Mouse (Mus musculus) liver, embryonic 14.5 days (tissue): ENCODE measurements around the gene Cwc27. TPM values are rescaled to one million over a fixed set of nuclear protein-coding genes. Genes with fewer than 3 reads are reported as not detected.

Experiments
- ATAC-seq: fragments of 200-750 bp; cut with Nextera tagmentation; 2 replicates; pipeline ENCODE4 v1.8.0; 2017; ENCODE audit warnings: moderate number of reproducible peaks, mild to moderate bottlenecking, moderate library complexity; ENCODE audit not compliant: insufficient read depth
- DNase-seq, 3 experiments: peaks; one replicate each; pipeline ENCODE4 v3.0.0-alpha.2; 2012 to 2013; ENCODE audit warnings: low read depth in 3 of 3, low spot score in 3 of 3
- H3K27ac ChIP-seq: fragments of 300-500 bp; sonication (generic); 2 replicates; pipeline ENCODE4 v1.5.1; 2014; ENCODE audit warnings: moderate library complexity, mild to moderate bottlenecking, control low read depth, inconsistent platforms
- H3K27me3 ChIP-seq: fragments of 300-500 bp; sonication (generic); 2 replicates; pipeline ENCODE4 v1.6.1; 2014; ENCODE audit warnings: mild to moderate bottlenecking, low read length, moderate library complexity; ENCODE audit not compliant: control insufficient read depth, insufficient read depth
- H3K36me3 ChIP-seq: fragments of 300-500 bp; sonication (generic); replicated peaks from 2 replicates; pipeline ENCODE4 v1.6.1; 2014; ENCODE audit warnings: low read depth; ENCODE audit not compliant: control insufficient read depth, insufficient read depth
- H3K4me1 ChIP-seq, 2 experiments: fragments of 200-500 bp in 1 of 2; fragments of 300-500 bp in 1 of 2; sonication (generic) in 1 of 2; replicated peaks; 2 replicates each; pipeline ENCODE4 v1.6.1; 2012 to 2014; ENCODE audit warnings: antibody characterized with exemption in 1 of 2, inconsistent platforms in 1 of 2, low read length in 1 of 2; ENCODE audit not compliant: control insufficient read depth in 2 of 2, insufficient read depth in 2 of 2
- H3K4me2 ChIP-seq: fragments of 300-500 bp; sonication (generic); 2 replicates; pipeline ENCODE4 v1.6.1; 2014; ENCODE audit warnings: low read depth, mild to moderate bottlenecking, control low read depth, moderate library complexity
- H3K4me3 ChIP-seq, 2 experiments: fragments of 200-500 bp in 1 of 2; fragments of 300-500 bp in 1 of 2; sonication (generic) in 1 of 2; 2 replicates each; pipeline ENCODE4 v1.5.1; 2012 to 2014; ENCODE audit warnings: low read depth in 2 of 2, low read length in 2 of 2, mild to moderate bottlenecking in 2 of 2, control low read depth in 1 of 2, inconsistent platforms in 1 of 2, moderate library complexity in 1 of 2; ENCODE audit not compliant: insufficient read depth in 1 of 2
- H3K9ac ChIP-seq: fragments of 300-500 bp; sonication (generic); replicated peaks from 2 replicates; pipeline ENCODE4 v1.6.1; 2014; ENCODE audit warnings: mild to moderate bottlenecking, control low read depth, moderate library complexity
- H3K9me3 ChIP-seq: fragments of 300-500 bp; sonication (generic); 2 replicates; pipeline ENCODE4 v1.6.1; 2016; ENCODE audit warnings: low read length, mixed read lengths; ENCODE audit not compliant: control insufficient read depth
- CTCF ChIP-seq: IDR thresholded peaks from 2 replicates; pipeline ENCODE4 v1.5.1; 2016; ENCODE audit warnings: antibody characterized with exemption, low read depth, control low read depth
- EP300 ChIP-seq: IDR thresholded peaks from 2 replicates; pipeline ENCODE4 v1.6.1; 2016; ENCODE audit warnings: antibody characterized with exemption, low read depth
- WGBS: fragments of 180-500 bp; shearing (Covaris S2); extraction: QIAGEN DNeasy Blood & Tissue Kit; methylation state at CpG from one replicate; pipeline ENCODE4 v1.1.7; 2014; ENCODE audit not compliant: insufficient replicate concordance; 5-methylcytosine and 5-hydroxymethylcytosine counted together
- polyA plus RNA-seq, 2 experiments: library from polyadenylated mRNA; depleted of rRNA in 1 of 2; stranded (reverse) in 1 of 2; unstranded in 1 of 2; fragments of >200 nt; fragmentation: Nextera tagmentation in 1 of 2; extraction: Ambion mirVana in 1 of 2; gene quantifications; 2 replicates each; pipeline versions ENCODE4 v1.2.1 to v1.2.3; 2012 to 2014

Gene Cwc27
- polyA plus RNA-seq, 2 experiments, result 4.9 to 7.8 TPM

DNA sequence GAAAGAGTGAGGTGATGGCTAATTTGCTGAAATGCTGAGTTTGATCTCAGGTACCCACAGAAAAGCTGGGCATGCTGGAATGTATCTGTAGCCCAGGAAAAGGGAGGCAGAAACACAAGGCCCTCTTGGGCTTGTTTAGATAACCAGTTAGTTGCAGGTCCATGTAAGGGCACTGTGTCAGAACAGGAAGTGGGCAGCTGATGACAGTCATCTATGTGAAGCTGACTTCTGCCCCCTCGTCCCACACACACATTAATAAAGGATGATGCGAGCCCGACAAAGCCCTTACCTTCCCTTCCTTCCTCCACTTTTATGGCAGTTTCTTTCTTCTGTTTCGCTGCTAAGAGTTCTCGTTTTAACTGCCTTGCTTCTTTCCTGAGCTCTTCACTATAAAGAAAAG, 96.8 kb downstream of the Cwc27 start:
- H3K4me1 ChIP-seq, result no peaks in the 10 kb centered on the region
- DNase-seq (no peak), ATAC-seq (no peak)
- no peaks in the 10 kb centered on the region for H3K9me3 ChIP-seq
- WGBS, result 39% methylated on average over 5 of the region's 5 CpGs
- no peak overlapping the region for H3K9ac ChIP-seq
- no peak overlapping the region for H3K4me3 ChIP-seq
- H3K27me3 ChIP-seq, result no peaks in the 10 kb centered on the region
- no peaks in the 10 kb centered on the region for H3K36me3 ChIP-seq
- no peak overlapping the region for H3K4me2 ChIP-seq
- TF ChIP-seq CTCF, result no peak
- no peak for TF ChIP-seq EP300
- H3K27ac ChIP-seq, result no peak overlapping the region

DNA sequence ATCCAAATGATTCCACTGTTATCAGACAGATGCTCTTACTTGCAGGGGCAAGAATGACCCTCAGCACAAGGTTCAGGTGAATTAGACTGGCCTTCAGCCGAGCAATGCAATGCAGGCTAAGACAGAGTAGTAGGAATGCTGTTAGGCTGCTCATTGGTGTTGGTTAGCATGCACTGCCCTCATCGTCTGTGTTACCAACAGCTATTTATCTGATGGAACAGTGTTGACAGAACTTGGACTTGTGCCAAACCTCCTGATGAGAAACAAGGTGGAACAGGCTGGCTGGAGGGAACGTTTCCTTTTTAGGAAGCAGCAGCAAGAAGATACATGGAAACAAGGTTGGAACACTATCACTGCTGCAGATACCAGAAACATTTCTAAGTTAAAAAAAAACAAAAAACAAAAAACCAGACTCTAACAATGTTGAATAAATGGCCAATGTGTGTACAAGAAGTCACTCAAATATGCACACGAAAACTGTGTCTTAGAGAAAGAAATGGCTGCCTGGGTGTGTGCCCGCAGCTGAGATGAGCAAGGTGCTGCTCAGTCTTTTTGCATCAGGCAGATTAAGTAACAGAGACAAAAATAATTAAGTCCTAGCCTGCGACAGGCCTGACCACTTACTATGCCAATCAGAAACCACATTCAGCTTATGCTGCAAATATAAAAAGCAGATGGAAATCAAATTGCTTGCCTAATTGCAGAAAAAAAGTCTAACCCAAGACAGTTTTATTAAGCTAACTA, 122.2 kb downstream of the Cwc27 start:
- H3K4me3 ChIP-seq, result no peak overlapping the region
- no peak overlapping the region for H3K4me2 ChIP-seq
- no peaks in the 10 kb centered on the region for H3K27me3 ChIP-seq
- ATAC-seq (no peak), DNase-seq (peak in 2 of 3 experiments; percentile 5 to 12)
- H3K36me3 ChIP-seq, result no peaks in the 10 kb centered on the region
- TF ChIP-seq CTCF (no peak), EP300 (no peak)
- H3K4me1 ChIP-seq, result 0 out of 4 replicates have a peak, but pooled peaks cover 0 to 3% of the 10 kb centered on the region in 2 experiments
- 56% methylated on average over 6 of the region's 6 CpGs for WGBS
- H3K27ac ChIP-seq, result no peak overlapping the region
- H3K9me3 ChIP-seq, result no peaks in the 10 kb centered on the region
- H3K9ac ChIP-seq, result no peak overlapping the region

DNA sequence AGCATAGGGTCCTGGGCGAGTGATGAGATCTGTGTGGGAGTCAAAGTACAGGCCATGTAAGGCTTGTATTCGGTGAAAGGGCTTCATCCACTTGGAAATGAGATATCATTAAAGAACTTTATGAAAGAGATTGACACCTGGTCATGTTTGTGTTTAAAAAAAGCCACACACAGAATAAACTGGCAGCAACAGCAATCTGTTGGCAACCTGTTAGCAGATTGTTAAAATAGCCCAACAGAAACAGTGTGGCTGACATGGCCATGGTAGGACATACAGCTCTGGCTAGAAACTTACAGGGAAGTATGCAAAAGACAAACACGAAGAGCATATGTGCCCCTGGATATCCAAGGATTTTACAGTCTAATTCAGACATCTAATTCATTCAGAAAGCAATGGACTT, 124.2 kb downstream of the Cwc27 start:
- DNase-seq, result no peak
- ATAC-seq, result no peak
- 66% methylated on average over 3 of the region's 3 CpGs for WGBS
- no peak overlapping the region for H3K27ac ChIP-seq
- no peaks in the 10 kb centered on the region for H3K36me3 ChIP-seq
- H3K4me3 ChIP-seq, result no peak overlapping the region
- H3K9ac ChIP-seq, result no peak overlapping the region
- H3K4me1 ChIP-seq, result 0 out of 4 replicates have a peak, but pooled peaks cover 0 to 3% of the 10 kb centered on the region in 2 experiments
- no peak overlapping the region for H3K4me2 ChIP-seq
- no peaks in the 10 kb centered on the region for H3K9me3 ChIP-seq
- TF ChIP-seq CTCF (no peak), EP300 (no peak)
- no peaks in the 10 kb centered on the region for H3K27me3 ChIP-seq

DNA sequence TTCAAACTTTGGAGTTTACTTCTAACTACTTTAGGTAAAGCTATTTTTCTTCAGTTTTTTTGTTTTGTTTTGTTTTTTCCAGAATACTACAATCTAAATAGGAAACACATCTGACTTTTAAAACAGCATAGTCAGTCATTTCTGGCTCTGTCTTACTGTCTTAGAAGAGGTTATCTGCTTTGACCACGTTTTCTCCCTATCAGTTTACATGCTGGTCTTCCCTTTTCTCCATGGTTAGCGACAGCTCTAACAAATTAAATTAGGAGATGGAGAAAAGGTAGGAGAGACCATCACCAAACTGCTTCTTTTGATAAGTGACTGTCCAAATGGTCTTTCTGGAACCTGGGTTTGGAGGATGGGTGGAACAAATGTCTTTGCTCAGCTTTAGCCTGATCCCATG, 131.4 kb downstream of the Cwc27 start:
- 19% methylated on average over 2 of the region's 2 CpGs for WGBS
- Histone ChIP-seq H3K4me2 (no peak overlapping the region; the same call in 1 of the 2 replicates), H3K4me3 (no peak overlapping the region), H3K9ac (no peak overlapping the region), H3K27ac (no peak overlapping the region), H3K36me3 (no peaks in the 10 kb centered on the region), H3K9me3 (no peaks in the 10 kb centered on the region), H3K4me1 (peaks cover 4 to 18% of the 10 kb centered on the region in 2 experiments; a peak in 3 of 4 replicates), H3K27me3 (no peaks in the 10 kb centered on the region)
- DNase-seq, result peak; percentile 4 to 46 (median 28)
- ATAC-seq, result peak; percentile 75
- TF ChIP-seq EP300 (peak; percentile 33; the same call in 1 of the 2 replicates), CTCF (no peak)

DNA sequence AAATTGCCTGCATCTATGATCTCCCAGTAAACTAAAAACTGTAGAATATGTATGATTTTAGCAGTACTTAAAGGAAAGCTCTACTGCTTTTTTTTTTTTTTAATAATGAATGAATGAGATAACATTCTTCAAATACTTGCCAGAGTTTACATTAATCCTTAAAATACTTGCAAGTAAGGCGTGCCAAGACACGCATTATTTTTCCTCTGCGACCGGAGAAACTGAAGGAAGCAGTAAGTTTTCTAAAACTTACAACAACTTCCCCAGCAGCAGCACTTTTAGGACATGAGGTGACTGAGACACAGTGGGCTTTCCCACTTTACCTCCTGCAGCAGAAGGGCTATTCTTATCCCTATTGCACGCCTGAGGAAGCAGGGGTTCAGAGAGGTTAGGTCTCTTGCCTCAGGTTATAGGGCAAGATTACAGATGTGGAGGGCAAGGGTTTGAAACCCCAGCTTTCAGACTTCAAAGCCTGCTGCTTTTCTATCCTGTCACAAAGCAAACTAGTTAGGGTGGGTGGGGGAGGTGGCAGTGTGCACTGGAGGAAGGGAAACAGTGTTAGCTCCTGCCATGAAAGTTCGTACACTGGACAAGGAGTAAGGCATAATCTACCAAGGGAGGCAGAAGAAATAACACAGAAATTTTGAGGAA, 132.5 kb downstream of the Cwc27 start:
- no peak overlapping the region for H3K9ac ChIP-seq
- H3K36me3 ChIP-seq, result no peaks in the 10 kb centered on the region
- TF ChIP-seq EP300, result no peak
- no peak for TF ChIP-seq CTCF
- H3K27ac ChIP-seq, result no peak overlapping the region
- DNase-seq (no peak), ATAC-seq (no peak)
- no peaks in the 10 kb centered on the region for H3K27me3 ChIP-seq
- no peaks in the 10 kb centered on the region for H3K9me3 ChIP-seq
- 65% methylated on average over 6 of the region's 6 CpGs for WGBS
- H3K4me3 ChIP-seq, result no peak overlapping the region
- peaks cover 4 to 18% of the 10 kb centered on the region in 2 experiments; a peak in 3 of 4 replicates for H3K4me1 ChIP-seq
- no peak overlapping the region for H3K4me2 ChIP-seq
